Mouse (Mus musculus) adrenal gland, adult 8-10 months (tissue): ENCODE measurements around the gene Sel1l3. TPM values are rescaled to one million over a fixed set of nuclear protein-coding genes. Genes with fewer than 3 reads are reported as not detected.

Experiments used
- DNase-seq: peaks from one replicate; pipeline ENCODE4 v3.0.0; 2022
- total RNA-seq, 4 experiments: library from RNA; stranded (reverse); gene quantifications; 2 replicates each; pipeline ENCODE4 v1.2.4; 2022

Gene Sel1l3
- total RNA-seq: 1 to 10 TPM; 1.5 to 3.9 (median 2.1) TPM

GRCm38 (mm10) chr5:53213711-53214352 lies at the start of gene Sel1l3:
Gene Sel1l3 (minus strand): TSS chr5:53213927.
- no peak for DNase-seq

- no peak for DNase-seq
Measured at GRCm38 (mm10) chr5:53261999-53262398, 48.3 kb upstream of the Sel1l3 start.

GRCm38 (mm10) chr5:53259894-53260293 lies 46.2 kb upstream of the Sel1l3 start:
- DNase-seq: no peak

GRCm38 (mm10) chr5:53258038-53258786 lies 44.5 kb upstream of the Sel1l3 start:
- no peak for DNase-seq

GRCm38 (mm10) chr5:53254821-53255220 lies 41.1 kb upstream of the Sel1l3 start:
- DNase-seq: no peak

GRCm38 (mm10) chr5:53254154-53254553 lies 40.4 kb upstream of the Sel1l3 start:
- DNase-seq: no peak

GRCm38 (mm10) chr5:53249431-53250061 lies 35.8 kb upstream of the Sel1l3 start:
- no peak for DNase-seq

GRCm38 (mm10) chr5:53248499-53248898 lies 34.8 kb upstream of the Sel1l3 start:
- no peak for DNase-seq

- DNase-seq: no peak
Measured at GRCm38 (mm10) chr5:53243933-53244332, 30.2 kb upstream of the Sel1l3 start.

- DNase-seq: no peak
Measured at GRCm38 (mm10) chr5:53242865-53243499, 29.3 kb upstream of the Sel1l3 start.

GRCm38 (mm10) chr5:53241963-53242362 lies 28.2 kb upstream of the Sel1l3 start:
- DNase-seq: no peak

GRCm38 (mm10) chr5:53241109-53241508 lies 27.4 kb upstream of the Sel1l3 start:
- no peak for DNase-seq

- DNase-seq: no peak
Measured at GRCm38 (mm10) chr5:53239831-53240440, 26.2 kb upstream of the Sel1l3 start.

GRCm38 (mm10) chr5:53239189-53239588 lies 25.5 kb upstream of the Sel1l3 start:
- DNase-seq: no peak

GRCm38 (mm10) chr5:53238761-53239160 lies 25.0 kb upstream of the Sel1l3 start:
- DNase-seq: no peak

- no peak for DNase-seq
Measured at GRCm38 (mm10) chr5:53236749-53237148, 23.0 kb upstream of the Sel1l3 start.

- DNase-seq: peak; percentile 35
Measured at GRCm38 (mm10) chr5:53236136-53236535, 22.4 kb upstream of the Sel1l3 start.

- no peak for DNase-seq
Measured at GRCm38 (mm10) chr5:53235551-53235950, 21.8 kb upstream of the Sel1l3 start.

GRCm38 (mm10) chr5:53230560-53230959 lies 16.8 kb upstream of the Sel1l3 start:
- no peak for DNase-seq

GRCm38 (mm10) chr5:53225434-53225833 lies 11.7 kb upstream of the Sel1l3 start:
- no peak for DNase-seq

GRCm38 (mm10) chr5:53214801-53215200 lies 1.1 kb upstream of the Sel1l3 start:
- no peak for DNase-seq

- DNase-seq: no peak
Measured at GRCm38 (mm10) chr5:53214362-53214761, 635 bp upstream of the Sel1l3 start.
